ENCODE assay signal across 8 mouse cellular contexts in the genomic region with DNA sequence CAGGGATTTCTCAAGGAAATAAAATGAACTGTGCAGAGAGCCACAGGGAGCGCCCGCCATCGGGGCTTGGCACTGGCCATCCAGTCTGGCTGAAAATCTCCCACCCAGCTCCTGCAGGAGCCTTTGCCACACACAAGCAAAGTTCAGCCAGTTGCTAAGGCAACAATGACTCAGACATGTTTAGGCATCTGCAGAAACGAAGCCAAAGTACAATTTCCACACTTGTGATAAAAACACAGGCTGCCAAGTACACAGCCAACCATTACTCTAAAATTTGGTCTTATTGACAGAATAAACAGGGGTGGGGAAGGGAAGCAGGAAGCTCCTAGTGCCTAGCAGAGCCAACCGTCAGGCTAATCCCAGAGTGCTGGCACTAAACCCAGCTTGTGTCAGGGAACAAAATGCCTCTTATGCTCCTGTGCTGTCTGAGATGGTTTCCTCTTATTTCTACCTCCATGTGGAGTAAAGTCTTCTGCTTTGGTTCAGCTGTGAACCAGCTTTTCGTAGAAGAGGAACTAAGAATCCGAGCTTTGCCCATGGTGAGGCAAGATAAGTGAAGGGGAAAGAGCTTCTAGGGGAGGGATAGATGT. TPM values are rescaled to one million over a fixed set of nuclear protein-coding genes. Genes with fewer than 3 reads are reported as not detected.
DNase-seq lines count a peak whose midpoint lies in the region.

No protein-coding gene starts in this region.

- peak; percentile 50 for DNase-seq in gastrocnemius, postnatal 25 days
- no peak for DNase-seq in gastrocnemius, adult 8-10 months (ENCODE audit: low spot score in 2 of 2)
- DNase-seq in MEL-GATA-1-ER (ENCODE audit: extremely low read depth, low read depth), result peak; percentile 87
- peak; percentile 76 for DNase-seq in heart, adult 8-10 months (ENCODE audit: low spot score)
- DNase-seq in kidney, postnatal 36 days, result peak; percentile 68 to 90
- DNase-seq in spleen, adult 12 weeks (ENCODE audit: low spot score), result no peak
- DNase-seq in B cell, adult 2 months, result no peak

- peak overlapping the region; percentile 29; the same call in 1 of the 2 replicates for H3K27ac ChIP-seq in macrophage

- peaks cover 100% of the 10 kb centered on the region for H3K79me2 ChIP-seq in macrophage (ENCODE audit: inconsistent target)

- no peaks in the 10 kb centered on the region for H3K36me3 ChIP-seq in macrophage (ENCODE audit: inconsistent target)

- no peak overlapping the region for H3K4me3 ChIP-seq in macrophage (ENCODE audit: inconsistent target)

- 37% methylated on average over 7 of the region's 7 CpGs for WGBS in macrophage (ENCODE audit: missing documents)

RNA-seq across cellular contexts. Expression of a gene that starts 12.7 kb away (rescaled TPM):
- 10 to 100 TPM; 51.6 to 53.8 TPM for total RNA-seq in gastrocnemius, postnatal 25 days (2021)
- total RNA-seq in gastrocnemius, adult 8-10 months (2022), result 10 to 100 TPM; 45.3 to 58.5 (median 48.2) TPM
- total RNA-seq in heart, adult 8-10 months (2022), result 100 to 1,000 TPM; 209 to 267 (median 247) TPM
- 100 to 1,000 TPM in 3 of 26 experiments, 10 to 100 TPM in 23; 41.6 to 120 (median 81.4) TPM for total RNA-seq in macrophage (2018; cell fraction: chromatin; rRNA removed)
- 100 to 1,000 TPM in 1 of 26 experiments, 10 to 100 TPM in 25; 51.3 to 103 (median 81.1) TPM for total RNA-seq in macrophage (2018; cell fraction: cytosol; rRNA removed)
- 100 to 1,000 TPM in 2 of 26 experiments, 10 to 100 TPM in 24; 60.5 to 159 (median 76.3) TPM for total RNA-seq in macrophage (2018; cell fraction: nucleus; rRNA removed)
- polyA plus RNA-seq in macrophage (2018), result 58.4 to 158 TPM (median 89.0 TPM) in 3 replicates

RNA-seq across cellular contexts. Expression of a gene that starts 59.0 kb away (rescaled TPM):
- 1 to 10 TPM; 2.2 to 6.3 TPM for total RNA-seq in gastrocnemius, postnatal 25 days (2021)
- total RNA-seq in gastrocnemius, adult 8-10 months (2022), result 1 to 10 TPM; 2.7 to 4.2 (median 3.5) TPM
- total RNA-seq in heart, adult 8-10 months (2022), result 10 to 100 TPM; 51.7 to 73.3 (median 59.8) TPM
- 1 to 10 TPM; 1.2 to 8.2 (median 3.6) TPM for total RNA-seq in macrophage (2018; cell fraction: chromatin; rRNA removed)
- total RNA-seq in macrophage (2018; cell fraction: cytosol; rRNA removed), result 10 to 100 TPM in 2 of 26 experiments, 1 to 10 TPM in 24; 5.9 to 10.7 (median 8.0) TPM
- total RNA-seq in macrophage (2018; cell fraction: nucleus; rRNA removed), result 10 to 100 TPM in 1 of 26 experiments, 1 to 10 TPM in 25; 1.8 to 10.6 (median 3.4) TPM
- 8.8 to 12.7 TPM (median 12.1 TPM) in 3 replicates for polyA plus RNA-seq in macrophage (2018)

Comparison
In these comparisons a context has a peak if more than half of its experiments do, and no peak if none do; other contexts are left out.
1. DNase-seq: peak in gastrocnemius, postnatal 25 days (single experiment), MEL-GATA-1-ER (single experiment), heart, adult 8-10 months (single experiment) and kidney, postnatal 36 days (2 of 2); none in gastrocnemius, adult 8-10 months (0 of 2), spleen, adult 12 weeks (single experiment) and B cell, adult 2 months (0 of 2).
2. RNA of a gene that starts 59.0 kb away (total RNA-seq): 51.7 to 73.3 TPM in heart, adult 8-10 months; 2.2 to 6.3 TPM in gastrocnemius, postnatal 25 days and 2.7 to 4.2 TPM in gastrocnemius, adult 8-10 months; every median in the first group is over 4 times any median in the second.